Mouse (Mus musculus) left cerebral cortex, adult 2 months (tissue): ENCODE measurements at regions not wholly inside any gene's neighbourhood (a gene's known extent, or its start where the extent isn't known, plus 50 kb on each side); places are given as distances from the start of the nearest gene placed in this dataset.

Source experiments
- DNase-seq, 2 experiments: peaks; one replicate each; pipeline ENCODE4 v3.0.0; 2021 to 2022; ENCODE audit warnings: low spot score in 2 of 2, mixed read lengths in 1 of 2; ENCODE audit errors: extremely low spot score in 1 of 2
- H3K27ac ChIP-seq: fragments of 200-600 bp; 2 replicates; pipeline ENCODE4 v1.8.1; 2022
- H3K4me3 ChIP-seq: fragments of 200-600 bp; 2 replicates; pipeline ENCODE4 v1.8.1; 2022
- CTCF ChIP-seq: fragments of 200-600 bp; IDR thresholded peaks from 2 replicates; pipeline ENCODE4 v1.8.1; 2022; ENCODE audit warnings: antibody characterized with exemption, mild to moderate bottlenecking, moderate library complexity
- intact Hi-C: fragments of 180-260 bp; cut with DNase I; formaldehyde crosslinking; loops from one replicate; pipeline ENCODE4 v1.15.1; 2025

GRCm38 (mm10) chr12:92004391-92005094, 155.6 kb upstream of the Sel1l start:
- DNase-seq: no peak
- Histone ChIP-seq H3K4me3 (no peak overlapping the region), H3K27ac (no peak overlapping the region)
- intact Hi-C loops: no loop called here
- no peak for TF ChIP-seq CTCF

- Histone ChIP-seq H3K4me3 (no peak overlapping the region), H3K27ac (no peak overlapping the region)
- no peak for DNase-seq
- intact Hi-C loops: no loop called here
- TF ChIP-seq CTCF: no peak
Observed at GRCm38 (mm10) chr12:91999031-91999430, 150.1 kb upstream of the Sel1l start.

GRCm38 (mm10) chr12:91997404-91997803, 148.4 kb upstream of the Sel1l start:
- no peak for TF ChIP-seq CTCF
- intact Hi-C loops: no loop called here
- Histone ChIP-seq H3K27ac (no peak overlapping the region), H3K4me3 (no peak overlapping the region)
- no peak for DNase-seq

GRCm38 (mm10) chr12:91995545-91995944, 146.6 kb upstream of the Sel1l start:
- Histone ChIP-seq H3K27ac (no peak overlapping the region), H3K4me3 (no peak overlapping the region)
- TF ChIP-seq CTCF: peak; percentile 19
- no peak for DNase-seq
- intact Hi-C loops: no loop called here

GRCm38 (mm10) chr12:91986448-91986847, 137.5 kb upstream of the Sel1l start:
- TF ChIP-seq CTCF: no peak
- DNase-seq: no peak
- intact Hi-C loops: no loop called here

GRCm38 (mm10) chr12:91980321-91980720, 131.4 kb upstream of the Sel1l start:
- H3K27ac ChIP-seq: no peak overlapping the region
- no peak for DNase-seq
- no peak for TF ChIP-seq CTCF
- no peak overlapping the region for H3K4me3 ChIP-seq
- intact Hi-C loops: no loop called here

More at GRCm38 (mm10) chr12:91986448-91986847, 137.5 kb upstream of the Sel1l start:
- no peak overlapping the region for H3K27ac ChIP-seq
- no peak overlapping the region for H3K4me3 ChIP-seq

- no peak overlapping the region for H3K4me3 ChIP-seq
- DNase-seq: no peak
- no peak for TF ChIP-seq CTCF
- no peak overlapping the region for H3K27ac ChIP-seq
- intact Hi-C loops: no loop called here
Observed at GRCm38 (mm10) chr12:91971045-91971444, 122.1 kb upstream of the Sel1l start.

GRCm38 (mm10) chr12:91965937-91966336, 117.0 kb upstream of the Sel1l start:
- intact Hi-C loops: no loop called here
- DNase-seq: no peak
- H3K4me3 ChIP-seq: no peak overlapping the region
- no peak for TF ChIP-seq CTCF
- H3K27ac ChIP-seq: no peak overlapping the region

- intact Hi-C loops: no loop called here
- Histone ChIP-seq H3K4me3 (no peak overlapping the region), H3K27ac (no peak overlapping the region)
- DNase-seq: no peak
- no peak for TF ChIP-seq CTCF
Observed at GRCm38 (mm10) chr12:91963239-91963638, 114.3 kb upstream of the Sel1l start.

GRCm38 (mm10) chr12:91958086-91958485, 109.1 kb upstream of the Sel1l start:
- no peak for TF ChIP-seq CTCF
- Histone ChIP-seq H3K27ac (no peak overlapping the region), H3K4me3 (no peak overlapping the region)
- DNase-seq: no peak
- intact Hi-C loops: no loop called here

GRCm38 (mm10) chr12:91956411-91956810, 107.5 kb upstream of the Sel1l start:
- DNase-seq: no peak
- Histone ChIP-seq H3K4me3 (no peak overlapping the region), H3K27ac (no peak overlapping the region)
- intact Hi-C loops: no loop called here
- no peak for TF ChIP-seq CTCF

- DNase-seq: no peak
- intact Hi-C loops: no loop called here
- H3K27ac ChIP-seq: no peak overlapping the region
- no peak for TF ChIP-seq CTCF
- no peak overlapping the region for H3K4me3 ChIP-seq
Observed at GRCm38 (mm10) chr12:91948602-91949167, 99.7 kb upstream of the Sel1l start.

GRCm38 (mm10) chr12:91947998-91948397, 99.0 kb upstream of the Sel1l start:
- H3K4me3 ChIP-seq: no peak overlapping the region
- TF ChIP-seq CTCF: no peak

More at GRCm38 (mm10) chr12:91947998-91948397, 99.0 kb upstream of the Sel1l start:
- DNase-seq: no peak
- intact Hi-C loops: no loop called here
- no peak overlapping the region for H3K27ac ChIP-seq
